Mouse (Mus musculus) brain, embryonic 18.5 days (tissue): Measurements from ENCODE around the gene Inip.

Experiments
- DNase-seq: peaks from one replicate; pipeline ENCODE4 v3.0.0-alpha.2; 2012; ENCODE audit warnings: low read depth, low spot score

The Inip gene

GRCm38 (mm10) chr4:59801489-59801888 lies at the start of gene Inip:
Gene Inip, minus strand, starts transcription at chr4:59801589.
- no peak for DNase-seq

- DNase-seq: no peak
Observed at GRCm38 (mm10) chr4:59850181-59850580, 48.8 kb upstream of the Inip start.

GRCm38 (mm10) chr4:59847447-59847846 lies 46.1 kb upstream of the Inip start:
- no peak for DNase-seq

- no peak for DNase-seq
Observed at GRCm38 (mm10) chr4:59845245-59845637, 43.9 kb upstream of the Inip start.

GRCm38 (mm10) chr4:59844460-59845244 lies 43.3 kb upstream of the Inip start:
- DNase-seq: no peak

- no peak for DNase-seq
Observed at GRCm38 (mm10) chr4:59837659-59838058, 36.3 kb upstream of the Inip start.

GRCm38 (mm10) chr4:59832810-59833209 lies 31.4 kb upstream of the Inip start:
- DNase-seq: no peak

- DNase-seq: no peak
Observed at GRCm38 (mm10) chr4:59831038-59831437, 29.6 kb upstream of the Inip start.

GRCm38 (mm10) chr4:59829072-59829471 lies 27.7 kb upstream of the Inip start:
- no peak for DNase-seq

- DNase-seq: no peak
Observed at GRCm38 (mm10) chr4:59826381-59826780, 25.0 kb upstream of the Inip start.

- DNase-seq: no peak
Observed at GRCm38 (mm10) chr4:59825634-59826033, 24.2 kb upstream of the Inip start.

GRCm38 (mm10) chr4:59824860-59825259 lies 23.5 kb upstream of the Inip start:
- DNase-seq: no peak

GRCm38 (mm10) chr4:59823470-59823869 lies 22.1 kb upstream of the Inip start:
- no peak for DNase-seq

- DNase-seq: no peak
Observed at GRCm38 (mm10) chr4:59822119-59822518, 20.7 kb upstream of the Inip start.

- DNase-seq: no peak
Observed at GRCm38 (mm10) chr4:59821516-59821915, 20.1 kb upstream of the Inip start.

GRCm38 (mm10) chr4:59819477-59820022 lies 18.2 kb upstream of the Inip start:
- DNase-seq: no peak

GRCm38 (mm10) chr4:59819054-59819472 lies 17.7 kb upstream of the Inip start:
- no peak for DNase-seq

- DNase-seq: no peak
Observed at GRCm38 (mm10) chr4:59818498-59818897, 17.1 kb upstream of the Inip start.

GRCm38 (mm10) chr4:59817790-59818189 lies 16.4 kb upstream of the Inip start:
- no peak for DNase-seq

GRCm38 (mm10) chr4:59816477-59816876 lies 15.1 kb upstream of the Inip start:
- no peak for DNase-seq

- DNase-seq: no peak
Observed at GRCm38 (mm10) chr4:59816016-59816415, 14.6 kb upstream of the Inip start.

GRCm38 (mm10) chr4:59815121-59815810 lies 13.9 kb upstream of the Inip start:
- DNase-seq: no peak

- DNase-seq: no peak
Observed at GRCm38 (mm10) chr4:59814094-59814493, 12.7 kb upstream of the Inip start.
